8 mouse cellular contexts compared by ENCODE assay signal in the genomic region with DNA sequence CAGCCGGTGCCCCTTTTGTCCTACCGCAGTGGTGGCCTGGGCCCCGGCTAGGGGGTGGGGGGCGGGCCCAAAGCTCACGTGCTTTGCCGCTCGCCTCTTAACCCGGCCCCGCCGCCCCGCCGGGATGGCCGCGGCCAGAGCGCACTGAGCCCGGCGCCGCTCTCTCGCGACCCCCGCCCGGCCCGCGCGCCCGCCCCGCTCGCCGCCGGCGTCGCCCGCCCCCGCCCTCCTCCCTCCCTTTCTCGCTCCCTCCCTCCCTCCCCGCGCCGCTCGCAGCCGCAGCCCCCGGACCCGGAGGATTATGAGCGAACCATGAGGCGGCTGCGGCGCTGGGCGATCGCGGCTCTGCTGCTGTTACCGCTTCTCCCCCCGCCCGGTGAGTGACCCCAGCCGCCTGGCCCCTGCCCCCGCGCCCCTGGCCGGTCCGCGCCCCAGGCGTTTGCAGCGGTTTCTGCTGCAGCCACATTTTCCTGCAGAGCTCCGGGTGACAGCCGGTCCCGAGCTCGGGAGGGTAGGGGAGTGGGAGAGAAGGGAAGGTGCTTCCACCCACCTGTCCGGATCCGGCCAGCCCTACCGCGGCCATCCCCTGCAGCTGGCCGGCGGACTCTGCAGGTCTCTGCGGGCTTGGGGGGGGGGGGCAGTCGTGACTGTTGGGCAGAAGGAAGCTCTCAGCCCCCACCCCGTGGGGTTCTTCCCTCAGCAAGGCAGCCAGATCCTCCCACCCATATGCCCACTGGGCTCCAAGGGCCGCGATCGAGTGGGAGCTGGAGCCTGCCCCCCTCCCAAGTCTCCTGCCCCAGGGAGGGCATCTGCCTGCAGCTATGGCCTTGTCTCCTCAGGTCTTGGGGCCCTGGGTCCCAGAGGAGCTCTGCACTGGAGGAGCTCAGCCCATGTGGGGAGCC. TPM values are rescaled to one million over a fixed set of nuclear protein-coding genes. Genes with fewer than 3 reads are reported as not detected.
DNase-seq lines count a peak whose midpoint lies in the region; ATAC-seq and TF ChIP-seq lines count a peak whose summit lies in the region.

Gene Adam11 (plus strand): TSS at position 131 of the 902 bp plus-strand sequence.

- WGBS in heart, postnatal 0 days: under 1% methylated on average over 45 of the region's 76 CpGs
- 1% methylated on average over 64 of the region's 76 CpGs for WGBS in midbrain, embryonic 15.5 days

- peak within 1 kb of the TSS; percentile 65 for H3K9ac ChIP-seq in heart, postnatal 0 days (replicated peaks; ENCODE audit: low read depth, low read length)
- peak within 1 kb of the TSS; percentile 41 for H3K9ac ChIP-seq in ES-E14 (ENCODE audit: insufficient read depth, low read depth, low read length, poor library complexity, severe bottlenecking)
- peak within 1 kb of the TSS; percentile 90 for H3K9ac ChIP-seq in midbrain, embryonic 15.5 days

- peak within 1 kb of the TSS; percentile 73 for H3K4me3 ChIP-seq in heart, postnatal 0 days (ENCODE audit: low read depth, low read length)
- H3K4me3 ChIP-seq in ES-E14 (ENCODE audit: insufficient read depth in 1 of 2, low read depth in 1 of 2, low read length in 2 of 2, poor library complexity in 1 of 2, severe bottlenecking in 1 of 2): peak within 1 kb of the TSS; percentile 72 to 89
- H3K4me3 ChIP-seq in midbrain, embryonic 15.5 days: peak within 1 kb of the TSS; percentile 92

- intact Hi-C loops in heart, postnatal 14 days (cut with DNase I): no loop called here

- in situ Hi-C loops in ES-E14 (cut with MboI; ENCODE audit: low sequenced_read_pairs in 2 of 2, unreplicated experiment in 2 of 2): no loop called here

- TF ChIP-seq CTCF in heart, postnatal 0 days (IDR thresholded peaks at IDR 0.05; ENCODE audit: low read depth): no peak

- peaks cover 7% of the 10 kb centered on the region for H3K4me1 ChIP-seq in heart, postnatal 0 days (ENCODE audit: control insufficient read depth, insufficient read depth)
- peaks cover 0 to 17% of the 10 kb centered on the region in 2 experiments; a peak in 2 of 4 replicates for H3K4me1 ChIP-seq in ES-E14 (ENCODE audit: control insufficient read depth in 2 of 2, insufficient read depth in 2 of 2, low read length in 2 of 2, poor library complexity in 1 of 2)
- H3K4me1 ChIP-seq in midbrain, embryonic 15.5 days: peaks cover 25% of the 10 kb centered on the region

- peak; percentile 50 for ATAC-seq in heart, postnatal 0 days (ENCODE audit: insufficient read depth, low read depth)
- ATAC-seq in common myeloid progenitor, adult 5-6 weeks (replicated peaks; ENCODE audit: low read depth, poor library complexity, severe bottlenecking): 0 out of 2 replicates have a peak, but pooled peaks have one; percentile 3
- peak; percentile 65 for ATAC-seq in midbrain, embryonic 15.5 days (replicated peaks)
- no peak for ATAC-seq in monocyte, adult 5-6 weeks (replicated peaks; ENCODE audit: insufficient number of reproducible peaks, low FRiP score, low TSS enrichment, poor library complexity, severe bottlenecking)

- H3K9me3 ChIP-seq in heart, postnatal 0 days (replicated peaks; ENCODE audit: control insufficient read depth, low read length): no peaks in the 10 kb centered on the region
- no peaks in the 10 kb centered on the region for H3K9me3 ChIP-seq in ES-E14 (ENCODE audit: control insufficient read depth, insufficient read depth, low read depth, low read length)
- no peaks in the 10 kb centered on the region for H3K9me3 ChIP-seq in midbrain, embryonic 15.5 days

- TF ChIP-seq EP300 in heart, postnatal 0 days (IDR thresholded peaks at IDR 0.05; ENCODE audit: low read depth): no peak

- peak within 1 kb of the TSS; percentile 100 for H3K4me2 ChIP-seq in heart, postnatal 0 days (ENCODE audit: low read depth, low read length)
- H3K4me2 ChIP-seq in midbrain, embryonic 15.5 days: peak within 1 kb of the TSS; percentile 94

- no peaks in the 10 kb centered on the region for H3K36me3 ChIP-seq in heart, postnatal 0 days (replicated peaks; ENCODE audit: control insufficient read depth, insufficient read depth, low read length)
- H3K36me3 ChIP-seq in ES-E14 (ENCODE audit: control insufficient read depth, insufficient read depth, low read length, poor library complexity, severe bottlenecking): no peaks in the 10 kb centered on the region
- no peaks in the 10 kb centered on the region for H3K36me3 ChIP-seq in midbrain, embryonic 15.5 days (replicated peaks)

- no peak within 1 kb of the TSS for H3K27ac ChIP-seq in heart, postnatal 0 days (ENCODE audit: low read depth)
- H3K27ac ChIP-seq in ES-E14 (ENCODE audit: insufficient read depth, low read depth, low read length, poor library complexity, severe bottlenecking): no peak within 1 kb of the TSS
- peak within 1 kb of the TSS; percentile 70 for H3K27ac ChIP-seq in midbrain, embryonic 15.5 days

- peaks cover 5% of the 10 kb centered on the region; the same call in 1 of the 2 replicates for H3K27me3 ChIP-seq in heart, postnatal 0 days (ENCODE audit: control insufficient read depth, insufficient read depth, low read length)
- H3K27me3 ChIP-seq in midbrain, embryonic 15.5 days (replicated peaks): no peaks in the 10 kb centered on the region

- DNase-seq in heart, postnatal 0 days (ENCODE audit: low spot score): no peak
- no peak for DNase-seq in heart, postnatal 14 days
- no peak for DNase-seq in ES-E14 (ENCODE audit: low read depth, low spot score)
- peak in 1 of 2 experiments; percentile 59 for DNase-seq in layer of hippocampus, postnatal 10 days (ENCODE audit: low spot score in 2 of 2)
- no peak for DNase-seq in frontal cortex, postnatal 14 days (ENCODE audit: low spot score in 2 of 2)

TF ChIP-seq in ES-E14, 5 proteins besides CTCF, POLR2A, EP300 and RAD21:
- TF ChIP-seq HCFC1 (IDR thresholded peaks at IDR 0.05; ENCODE audit: borderline replicate concordance, insufficient read depth, low read length) (no peak), CHD2 (IDR thresholded peaks at IDR 0.05; ENCODE audit: low read depth, low read length) (no peak), ZC3H11A (IDR thresholded peaks at IDR 0.05; ENCODE audit: borderline replicate concordance, low read depth, low read length) (no peak), MAFK (IDR thresholded peaks at IDR 0.05; ENCODE audit: insufficient read depth, low read depth, low read length) (no peak), ZNF384 (IDR thresholded peaks at IDR 0.05; ENCODE audit: low read depth, low read length) (no peak)

RNA-seq across cellular contexts. Expression of gene Adam11, which starts in this region (rescaled TPM):
- total RNA-seq in heart, postnatal 0 days (2014; rRNA removed; ENCODE audit: low replicate concordance): 7.4 and 13.6 TPM in 2 replicates
- polyA plus RNA-seq in heart, postnatal 0 days (2015; fragmentation: Nextera tagmentation; extraction: Ambion mirVana): 3.2 and 3.4 TPM in 2 replicates
- total RNA-seq in heart, postnatal 14 days (2021): 1 to 10 TPM; 4.0 to 4.4 TPM
- 1.7 and 2.5 TPM in 2 replicates for total RNA-seq in ES-E14 (2012; rRNA removed)
- total RNA-seq in common myeloid progenitor, adult 5-6 weeks (2017): 0.46 and 1.1 TPM in 2 replicates
- total RNA-seq in layer of hippocampus, postnatal 10 days (2021): 100 to 1,000 TPM; 130 to 149 TPM
- polyA plus RNA-seq in midbrain, embryonic 15.5 days (2015; fragmentation: Nextera tagmentation; extraction: Ambion mirVana): 34.4 and 40.4 TPM in 2 replicates
- 2.1 TPM in 1 of 3 replicates, not detected in the others for total RNA-seq in monocyte, adult 5-6 weeks (2017)
